Mouse (Mus musculus) layer of hippocampus, postnatal 25 days (tissue): Measurements from ENCODE around the gene Il6st. TPM values are rescaled to one million over a fixed set of nuclear protein-coding genes. Genes with fewer than 3 reads are reported as not detected.

Source experiments
- DNase-seq, 2 experiments: peaks; one replicate each; pipeline ENCODE4 v3.0.0; 2022; ENCODE audit warnings: mixed read lengths in 2 of 2, low spot score in 1 of 2; ENCODE audit errors: extremely low spot score in 1 of 2
- total RNA-seq, 2 experiments: library from RNA; stranded (reverse); gene quantifications; 2 replicates each; pipeline ENCODE4 v1.2.3; 2021

The Il6st gene
- total RNA-seq, 2 experiments from 2014 or later: 74.7 to 86.3 TPM

GRCm38 (mm10) chr13:112440668-112441067 lies 23.2 kb upstream of the Il6st start:
- no peak for DNase-seq

GRCm38 (mm10) chr13:112442867-112443529 lies 20.9 kb upstream of the Il6st start:
- DNase-seq: no peak

- no peak for DNase-seq
These were observed 16.7 kb upstream of the Il6st start for GRCm38 (mm10) chr13:112447108-112447665.

- no peak for DNase-seq
These were observed 13.7 kb upstream of the Il6st start for GRCm38 (mm10) chr13:112450210-112450609.

- DNase-seq: no peak
These were observed 6.5 kb upstream of the Il6st start for GRCm38 (mm10) chr13:112457366-112457765.

GRCm38 (mm10) chr13:112458016-112458415 lies 5.9 kb upstream of the Il6st start:
- DNase-seq: no peak

GRCm38 (mm10) chr13:112458435-112459018 lies 5.3 kb upstream of the Il6st start:
- no peak for DNase-seq

GRCm38 (mm10) chr13:112459956-112460355 lies 3.9 kb upstream of the Il6st start:
- DNase-seq: no peak

- DNase-seq: no peak
These were observed 1.4 kb upstream of the Il6st start for GRCm38 (mm10) chr13:112462411-112462987.

- no peak for DNase-seq
These were observed 500 bp upstream of the Il6st start for GRCm38 (mm10) chr13:112463337-112463802.

- DNase-seq: no peak
These were observed 887 bp downstream of the Il6st start for GRCm38 (mm10) chr13:112464626-112465287.

GRCm38 (mm10) chr13:112465585-112465984 lies 1.7 kb downstream of the Il6st start:
- no peak for DNase-seq

- DNase-seq: no peak
These were observed 2.5 kb downstream of the Il6st start for GRCm38 (mm10) chr13:112466136-112466945.

- no peak for DNase-seq
These were observed 3.0 kb downstream of the Il6st start for GRCm38 (mm10) chr13:112466946-112467255.

- DNase-seq: no peak
These were observed 3.5 kb downstream of the Il6st start for GRCm38 (mm10) chr13:112467384-112467783.

GRCm38 (mm10) chr13:112469491-112469890 lies 5.6 kb downstream of the Il6st start:
- no peak for DNase-seq

- DNase-seq: no peak
These were observed 7.3 kb downstream of the Il6st start for GRCm38 (mm10) chr13:112471201-112471600.

- no peak for DNase-seq
These were observed 8.6 kb downstream of the Il6st start for GRCm38 (mm10) chr13:112472401-112473023.

- no peak for DNase-seq
These were observed 10.2 kb downstream of the Il6st start for GRCm38 (mm10) chr13:112473757-112474755.
